Mouse (Mus musculus): Measurements from ENCODE around the gene Cpt1b. TPM values are rescaled to one million over a fixed set of nuclear protein-coding genes. Genes with fewer than 3 reads are reported as not detected.

Cpt1b gene
- total and polyA plus RNA-seq, 3 experiments, result 0.92 to 2.0 TPM; not detected in 1

DNA sequence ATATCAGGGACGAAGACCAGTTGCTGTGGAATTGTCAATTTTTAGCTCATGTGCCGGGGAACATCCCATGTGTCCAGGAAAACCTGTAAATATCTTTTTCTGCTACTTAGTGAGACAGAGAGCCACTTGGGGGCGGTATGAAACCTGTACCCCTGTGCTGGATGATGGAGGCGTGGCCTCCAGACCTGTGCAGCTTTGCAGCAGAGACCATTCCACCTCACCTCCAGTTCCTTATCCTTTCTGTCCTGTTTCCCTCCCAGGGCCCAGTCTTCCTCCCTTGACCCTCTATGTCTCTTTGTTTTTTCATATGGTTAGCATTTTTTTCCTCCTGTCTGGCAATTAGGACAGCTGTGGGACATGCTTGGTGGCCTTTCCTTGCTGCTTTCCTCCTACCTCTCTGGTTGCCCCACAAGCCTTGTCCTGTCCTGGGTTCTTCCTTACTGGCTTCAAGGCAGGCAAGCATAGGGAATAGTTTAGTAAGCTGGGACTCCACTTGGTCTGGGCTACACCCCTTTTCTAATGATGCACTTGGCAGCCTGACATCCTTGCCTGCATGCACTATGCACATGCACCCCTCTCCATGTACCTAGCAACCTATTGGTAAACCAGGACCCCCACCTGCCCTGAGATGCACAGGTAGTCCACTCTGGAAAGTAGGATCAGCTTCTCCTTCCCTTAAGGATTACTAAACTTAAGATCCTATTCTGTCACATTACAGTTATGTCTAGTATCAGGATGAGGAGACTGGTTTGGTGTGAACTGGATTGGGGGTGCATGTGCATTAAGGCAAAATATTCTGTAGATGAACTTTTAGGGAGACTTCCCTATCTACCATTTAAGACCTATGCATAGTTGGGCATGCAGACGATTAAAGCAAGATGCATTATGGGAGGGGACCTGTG, 37.9 kb upstream of the Cpt1b start (continued):
- TF ChIP-seq HCFC1 (IDR thresholded peaks at IDR 0.05; ENCODE audit: low read depth, low read length) (no peak), EP300 (IDR thresholded peaks at IDR 0.05; ENCODE audit: low read depth in 1 of 2, low read length in 2 of 2) (no peak), POLR2A (IDR thresholded peaks at IDR 0.05; ENCODE audit: control insufficient read depth in 1 of 2, insufficient read depth in 1 of 2, low read depth in 1 of 2, low read length in 2 of 2, poor library complexity in 1 of 2) (peak; percentile 65 to 69; a peak in 2 of 4 replicates), KAT2A (conservative IDR thresholded peaks at IDR 0.05; ENCODE audit: low read depth, low read length) (no peak), RAD21 (IDR thresholded peaks at IDR 0.05; ENCODE audit: low read depth, low read length) (peak; percentile 41), ETS1 (IDR thresholded peaks at IDR 0.05; ENCODE audit: low read depth, low read length) (no peak), ZNF384 (IDR thresholded peaks at IDR 0.05; ENCODE audit: low read depth, low read length) (no peak)

DNA sequence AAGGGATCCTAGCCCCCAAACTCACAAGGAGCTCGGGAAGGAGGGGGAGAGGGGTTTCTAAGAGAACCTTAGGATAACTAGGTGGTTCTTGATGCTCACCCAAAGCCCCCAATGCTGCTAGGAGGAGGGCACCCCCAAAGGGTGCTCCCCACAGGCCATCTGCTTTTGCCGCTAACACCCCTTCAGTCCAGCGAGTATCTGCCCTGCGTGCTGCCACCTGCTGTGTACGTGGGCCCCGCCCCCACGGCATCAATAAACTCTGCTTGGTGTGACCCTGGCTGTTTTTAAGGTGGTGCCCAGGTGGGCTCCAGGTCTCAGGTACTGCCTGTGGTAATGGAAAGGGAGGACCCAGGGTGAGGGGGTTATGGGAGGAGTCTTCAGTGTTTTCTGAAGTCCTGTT, 36.5 kb upstream of the Cpt1b start:
- H3K4me1 ChIP-seq (ENCODE audit: control insufficient read depth in 1 of 2, insufficient read depth in 2 of 2, low read length in 2 of 2), result no peaks in the 10 kb centered on the region
- H3K27ac ChIP-seq (ENCODE audit: control insufficient read depth, low read depth, low read length), result no peak overlapping the region
- TF ChIP-seq E2F4 (IDR thresholded peaks at IDR 0.05; ENCODE audit: borderline replicate concordance, low read depth, low read length) (no peak), NRF1 (IDR thresholded peaks at IDR 0.05; ENCODE audit: insufficient read depth, low read depth, low read length, poor library complexity, severe bottlenecking) (no peak), MXI1 (IDR thresholded peaks at IDR 0.05; ENCODE audit: low read depth, low read length) (no peak), RAD21 (IDR thresholded peaks at IDR 0.05; ENCODE audit: low read depth, low read length) (no peak), ELF1 (IDR thresholded peaks at IDR 0.05; ENCODE audit: low read depth, low read length) (no peak), POLR2A (IDR thresholded peaks at IDR 0.05; ENCODE audit: control insufficient read depth in 1 of 2, insufficient read depth in 1 of 2, low read depth in 1 of 2, low read length in 2 of 2, poor library complexity in 1 of 2) (no peak), MAX (IDR thresholded peaks at IDR 0.05; ENCODE audit: low read length) (no peak), CHD2 (IDR thresholded peaks at IDR 0.05; ENCODE audit: low read length) (no peak), ZKSCAN1 (IDR thresholded peaks at IDR 0.05; ENCODE audit: low read depth, low read length) (no peak), MAFK (IDR thresholded peaks at IDR 0.05; ENCODE audit: borderline replicate concordance, low read depth, low read length) (no peak), POLR2AphosphoS2 (IDR thresholded peaks at IDR 0.05; ENCODE audit: low read length) (no peak), USF2 (IDR thresholded peaks at IDR 0.05; ENCODE audit: borderline replicate concordance in 1 of 2, insufficient read depth in 1 of 2, low read depth in 1 of 2, low read length in 2 of 2) (no peak), ZC3H11A (IDR thresholded peaks at IDR 0.05; ENCODE audit: low read depth, low read length) (no peak), TCF12 (IDR thresholded peaks at IDR 0.05; ENCODE audit: low read depth, low read length) (no peak), HCFC1 (IDR thresholded peaks at IDR 0.05; ENCODE audit: low read depth, low read length) (no peak), CTCF (IDR thresholded peaks at IDR 0.05 in 2 of 3, conservative IDR thresholded peaks at IDR 0.05 in 1 of 3; ENCODE audit: control insufficient read depth in 1 of 3, insufficient read depth in 1 of 3, low read depth in 2 of 3, low read length in 3 of 3, poor library complexity in 1 of 3, severe bottlenecking in 1 of 3) (no peak), USF1 (IDR thresholded peaks at IDR 0.05; ENCODE audit: low read depth, low read length) (no peak), POLR2AphosphoS5 (IDR thresholded peaks at IDR 0.05; ENCODE audit: borderline replicate concordance, low read depth, low read length) (no peak)
- H3K27me3 ChIP-seq (ENCODE audit: control insufficient read depth in 1 of 2, insufficient read depth in 2 of 2, low read length in 2 of 2), result peaks cover 0 to 2% of the 10 kb centered on the region in 2 experiments; a peak in 2 of 4 replicates
- H3K79me2 ChIP-seq (ENCODE audit: control insufficient read depth, insufficient read depth, low read length, poor library complexity), result no peaks in the 10 kb centered on the region
- H3K36me3 ChIP-seq (ENCODE audit: control insufficient read depth in 1 of 2, insufficient read depth in 2 of 2, low read length in 2 of 2), result no peaks in the 10 kb centered on the region
- DNase-seq (ENCODE audit: low read depth, low spot score), result no peak
- H3K9ac ChIP-seq (ENCODE audit: control insufficient read depth, low read depth, low read length, poor library complexity, severe bottlenecking), result no peak overlapping the region
- H3K9me3 ChIP-seq (replicated peaks; ENCODE audit: insufficient read depth, low read length), result no peaks in the 10 kb centered on the region
- no peak overlapping the region for H3K4me3 ChIP-seq (ENCODE audit: control insufficient read depth in 1 of 2, insufficient read depth in 1 of 2, low read depth in 2 of 2, low read length in 2 of 2)
